Mouse (Mus musculus) heart, embryonic 16.5 days (tissue): Measurements from ENCODE around the gene Eps8l3. TPM values are rescaled to one million over a fixed set of nuclear protein-coding genes. Genes with fewer than 3 reads are reported as not detected.

Experiments used
- ATAC-seq: fragments of 200-750 bp; cut with Nextera tagmentation; replicated peaks from 2 replicates; pipeline ENCODE4 v1.8.0; 2017; ENCODE audit warnings: moderate number of reproducible peaks; ENCODE audit not compliant: insufficient read depth, low FRiP score; ENCODE audit errors: extremely low read depth
- H3K27ac ChIP-seq: fragments of 300-500 bp; sonication (generic); 2 replicates; pipeline ENCODE4 v1.5.1; 2014; ENCODE audit warnings: mild to moderate bottlenecking, low read length, control low read depth, moderate library complexity
- H3K27me3 ChIP-seq: fragments of 300-500 bp; sonication (generic); 2 replicates; pipeline ENCODE4 v1.6.1; 2014; ENCODE audit warnings: low read length, mixed read lengths; ENCODE audit not compliant: control insufficient read depth, insufficient read depth
- H3K36me3 ChIP-seq: fragments of 300-500 bp; sonication (generic); 2 replicates; pipeline ENCODE4 v1.6.1; 2014; ENCODE audit not compliant: control insufficient read depth, insufficient read depth
- H3K4me1 ChIP-seq: fragments of 300-500 bp; sonication (generic); 2 replicates; pipeline ENCODE4 v1.6.1; 2014; ENCODE audit warnings: low read length, mixed read lengths; ENCODE audit not compliant: control insufficient read depth, insufficient read depth
- H3K4me2 ChIP-seq: fragments of 300-500 bp; sonication (generic); 2 replicates; pipeline ENCODE4 v1.6.1; 2014; ENCODE audit warnings: low read depth, mild to moderate bottlenecking, control low read depth, low read length
- H3K4me3 ChIP-seq: fragments of 300-500 bp; sonication (generic); 2 replicates; pipeline ENCODE4 v1.5.1; 2014; ENCODE audit warnings: mild to moderate bottlenecking, control low read depth, low read length
- H3K9ac ChIP-seq: fragments of 300-500 bp; sonication (generic); 2 replicates; pipeline ENCODE4 v1.6.1; 2014; ENCODE audit warnings: low read length, control low read depth
- H3K9me3 ChIP-seq: fragments of 300-500 bp; sonication (generic); replicated peaks from 2 replicates; pipeline ENCODE4 v1.6.1; 2016; ENCODE audit warnings: low read length; ENCODE audit not compliant: control insufficient read depth
- WGBS: fragments of 180-500 bp; shearing (Covaris S2); extraction: QIAGEN DNeasy Blood & Tissue Kit; methylation state at CpG from one replicate; pipeline ENCODE4 v1.1.7; 2014; 5-methylcytosine and 5-hydroxymethylcytosine counted together
- polyA plus RNA-seq: library from polyadenylated mRNA; unstranded; fragments of >200 nt; fragmentation: Nextera tagmentation; extraction: Ambion mirVana; gene quantifications from 2 replicates; pipeline ENCODE4 v1.2.1, GENCODE M21; 2015

The Eps8l3 gene
- 0.64 TPM in 1 of 2 replicates, not detected in the other for polyA plus RNA-seq

DNA sequence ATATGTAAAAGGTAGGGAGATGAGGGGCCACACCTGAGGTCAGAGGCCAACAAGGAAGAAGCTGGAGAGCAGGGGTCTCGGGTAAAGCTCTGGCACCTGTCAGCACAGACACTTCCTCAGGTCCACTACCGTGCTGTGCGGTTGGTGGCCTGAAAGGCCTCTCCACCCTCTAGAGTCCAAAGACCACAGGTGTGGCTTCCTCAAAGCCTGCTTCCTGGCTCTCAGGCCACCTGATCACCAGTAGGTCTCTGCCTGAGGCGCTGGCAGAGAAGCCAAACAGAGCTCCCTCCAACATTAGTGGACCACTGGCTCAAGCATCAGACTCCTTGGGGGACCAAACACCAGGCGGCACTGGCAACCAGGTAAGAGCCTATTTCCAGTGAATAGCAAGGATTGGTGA lies at the start of gene Eps8l3:
Eps8l3 (plus strand) TSS at position 225 of the 400 bp plus-strand sequence.
- no peak within 1 kb of the TSS for H3K27ac ChIP-seq
- H3K9ac ChIP-seq = no peak within 1 kb of the TSS

GRCm38 (mm10) chr3:107827873-107828405 lies 49.1 kb upstream of the Eps8l3 start:
- H3K9me3 ChIP-seq = no peaks in the 10 kb centered on the region
- no peak overlapping the region for H3K4me3 ChIP-seq
- H3K27me3 ChIP-seq = no peaks in the 10 kb centered on the region
- H3K4me1 ChIP-seq = peaks cover 15% of the 10 kb centered on the region
- no peak overlapping the region for H3K9ac ChIP-seq
- no peak for ATAC-seq
- no peak overlapping the region for H3K4me2 ChIP-seq
- H3K36me3 ChIP-seq = no peaks in the 10 kb centered on the region
- H3K27ac ChIP-seq = no peak overlapping the region
- 82% methylated on average over 10 of the region's 10 CpGs for WGBS

More for the DNA sequence above, at the start of gene Eps8l3:
- H3K36me3 ChIP-seq = no peaks in the 10 kb centered on the region
- H3K27me3 ChIP-seq = no peaks in the 10 kb centered on the region
- H3K4me1 ChIP-seq = no peaks in the 10 kb centered on the region
- no peak within 1 kb of the TSS for H3K4me3 ChIP-seq
- no peaks in the 10 kb centered on the region for H3K9me3 ChIP-seq
- H3K4me2 ChIP-seq = no peak within 1 kb of the TSS
- ATAC-seq = no peak
- WGBS = 87% methylated on average over 5 of the region's 5 CpGs

GRCm38 (mm10) chr3:107828518-107828917 lies 48.5 kb upstream of the Eps8l3 start:
- H3K4me2 ChIP-seq = no peak overlapping the region
- no peak overlapping the region for H3K4me3 ChIP-seq
- ATAC-seq = no peak
- no peaks in the 10 kb centered on the region for H3K27me3 ChIP-seq
- no peaks in the 10 kb centered on the region for H3K36me3 ChIP-seq
- 40% methylated on average over 5 of the region's 5 CpGs for WGBS
- H3K9me3 ChIP-seq = no peaks in the 10 kb centered on the region
- H3K9ac ChIP-seq = no peak overlapping the region
- H3K4me1 ChIP-seq = peaks cover 15% of the 10 kb centered on the region
- no peak overlapping the region for H3K27ac ChIP-seq

GRCm38 (mm10) chr3:107828997-107829396 lies 48.0 kb upstream of the Eps8l3 start:
- Histone ChIP-seq H3K36me3 (no peaks in the 10 kb centered on the region), H3K4me3 (no peak overlapping the region), H3K4me2 (no peak overlapping the region), H3K9me3 (no peaks in the 10 kb centered on the region), H3K4me1 (peaks cover 18% of the 10 kb centered on the region), H3K9ac (no peak overlapping the region), H3K27ac (no peak overlapping the region), H3K27me3 (no peaks in the 10 kb centered on the region)
- WGBS = 83% methylated on average over 4 of the region's 4 CpGs
- no peak for ATAC-seq

DNA sequence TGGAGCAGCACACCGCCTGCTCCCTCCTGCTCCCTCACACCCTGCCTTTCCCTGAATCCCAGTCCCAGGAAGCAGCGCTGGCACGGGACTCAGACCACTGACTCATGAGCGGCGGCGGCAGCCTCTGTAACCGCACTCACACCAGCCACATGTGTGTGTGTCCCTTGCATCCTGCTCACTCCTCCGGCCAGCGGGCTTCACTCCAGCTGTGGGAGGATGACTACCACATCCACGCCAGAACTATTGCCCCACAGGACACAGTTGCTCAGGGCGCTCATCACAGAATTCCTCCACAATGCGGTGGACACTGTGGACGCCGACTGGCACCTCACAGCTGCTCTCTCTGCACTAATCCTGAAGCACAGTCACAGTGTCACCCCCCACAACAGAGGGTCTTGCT lies 47.4 kb upstream of the Eps8l3 start:
- 54% methylated on average over 14 of the region's 14 CpGs for WGBS
- no peak overlapping the region for H3K4me3 ChIP-seq

GRCm38 (mm10) chr3:107831875-107832554 lies 45.0 kb upstream of the Eps8l3 start:
- H3K36me3 ChIP-seq = no peaks in the 10 kb centered on the region
- H3K9me3 ChIP-seq = no peaks in the 10 kb centered on the region
- no peak overlapping the region for H3K4me3 ChIP-seq
- H3K27ac ChIP-seq = no peak overlapping the region
- no peaks in the 10 kb centered on the region for H3K27me3 ChIP-seq
- no peak overlapping the region for H3K4me2 ChIP-seq
- peaks cover 13% of the 10 kb centered on the region for H3K4me1 ChIP-seq
- H3K9ac ChIP-seq = no peak overlapping the region
- WGBS = 51% methylated on average over 10 of the region's 10 CpGs
- no peak for ATAC-seq

More for the DNA sequence above, 47.4 kb upstream of the Eps8l3 start:
- H3K9me3 ChIP-seq = no peaks in the 10 kb centered on the region
- no peak; the same call in 1 of the 2 replicates for ATAC-seq
- H3K9ac ChIP-seq = no peak overlapping the region
- no peak overlapping the region for H3K4me2 ChIP-seq
- no peaks in the 10 kb centered on the region for H3K36me3 ChIP-seq
- peaks cover 20% of the 10 kb centered on the region for H3K4me1 ChIP-seq
- H3K27ac ChIP-seq = no peak overlapping the region
- H3K27me3 ChIP-seq = no peaks in the 10 kb centered on the region

DNA sequence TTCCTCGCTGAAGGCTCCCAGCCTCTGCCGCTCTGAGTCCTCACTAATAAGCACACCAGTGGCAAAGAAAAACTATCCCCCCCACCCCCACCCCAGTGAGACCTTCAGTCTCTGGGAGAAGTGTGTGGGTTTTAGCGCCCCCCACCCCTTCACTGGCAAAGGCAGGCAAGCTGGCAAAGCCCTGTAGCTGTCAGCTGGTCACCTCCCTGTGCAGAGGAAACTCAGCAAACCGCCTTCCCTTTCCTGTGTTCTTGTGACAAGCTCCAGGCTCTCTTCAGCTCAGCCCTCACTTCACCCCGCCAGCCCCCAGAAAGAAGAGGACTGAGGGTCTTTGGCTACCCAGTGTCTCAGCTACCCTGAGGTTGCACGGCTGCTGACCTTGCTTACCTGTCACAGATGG lies 44.4 kb upstream of the Eps8l3 start:
- Histone ChIP-seq H3K36me3 (no peaks in the 10 kb centered on the region), H3K4me3 (no peak overlapping the region), H3K4me2 (no peak overlapping the region), H3K9ac (no peak overlapping the region), H3K9me3 (no peaks in the 10 kb centered on the region), H3K27ac (no peak overlapping the region), H3K27me3 (no peaks in the 10 kb centered on the region), H3K4me1 (peaks cover 13% of the 10 kb centered on the region)
- no peak for ATAC-seq
- 67% methylated on average over 6 of the region's 6 CpGs for WGBS

DNA sequence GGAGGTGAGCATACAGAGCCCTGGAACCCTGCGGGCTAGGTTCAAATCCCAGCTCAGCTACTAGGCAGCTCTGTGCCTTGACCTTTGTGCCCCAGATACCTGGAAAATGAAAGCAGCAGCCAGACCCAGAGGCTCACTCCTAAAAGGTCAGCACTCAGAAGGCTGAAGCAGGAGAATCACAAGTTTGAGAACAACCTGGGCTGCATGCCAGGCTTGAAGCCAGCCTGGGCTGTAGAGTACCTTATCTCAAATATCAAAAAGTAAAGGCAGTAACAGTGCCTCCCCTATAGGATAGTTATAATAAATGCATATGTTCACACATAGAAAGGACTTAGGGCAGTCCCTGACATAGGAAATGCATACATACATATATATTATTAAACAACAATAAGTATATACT lies 43.7 kb upstream of the Eps8l3 start:
- ATAC-seq = no peak
- Histone ChIP-seq H3K36me3 (no peaks in the 10 kb centered on the region), H3K4me2 (no peak overlapping the region), H3K27ac (no peak overlapping the region), H3K9ac (no peak overlapping the region), H3K4me1 (peaks cover 13% of the 10 kb centered on the region), H3K27me3 (no peaks in the 10 kb centered on the region), H3K4me3 (no peak overlapping the region), H3K9me3 (no peaks in the 10 kb centered on the region)
- 79% methylated on average over 1 of the region's 1 CpGs for WGBS

GRCm38 (mm10) chr3:107833872-107834341 lies 43.1 kb upstream of the Eps8l3 start:
- Histone ChIP-seq H3K36me3 (no peaks in the 10 kb centered on the region), H3K4me2 (no peak overlapping the region), H3K27ac (no peak overlapping the region), H3K4me3 (no peak overlapping the region), H3K9me3 (no peaks in the 10 kb centered on the region), H3K27me3 (no peaks in the 10 kb centered on the region), H3K4me1 (peaks cover 13% of the 10 kb centered on the region), H3K9ac (no peak overlapping the region)
- WGBS = 51% methylated on average over 4 of the region's 4 CpGs
- ATAC-seq = no peak
